Mouse (Mus musculus) hindbrain, embryonic 14.5 days (tissue): ENCODE measurements around the gene Timm17b. TPM values are rescaled to one million over a fixed set of nuclear protein-coding genes. Genes with fewer than 3 reads are reported as not detected.
A peak's percentile ranks its signal among the peaks of the same experiment; 100 is the strongest.

Experiments used
- ATAC-seq: fragments of 200-750 bp; cut with Nextera tagmentation; 2 replicates; pipeline ENCODE4 v1.8.0; 2017; ENCODE audit warnings: moderate number of reproducible peaks, mild to moderate bottlenecking, moderate TSS enrichment, moderate library complexity; ENCODE audit not compliant: low FRiP score
- DNase-seq: peaks from one replicate; pipeline ENCODE4 v3.0.0-alpha.2; 2015; ENCODE audit warnings: low spot score
- H3K27ac ChIP-seq: fragments of 300-500 bp; sonication (generic); 2 replicates; pipeline ENCODE4 v1.5.1; 2014; ENCODE audit warnings: mild to moderate bottlenecking, moderate library complexity
- H3K27me3 ChIP-seq: fragments of 300-500 bp; sonication (generic); 2 replicates; pipeline ENCODE4 v1.6.1; 2014; ENCODE audit warnings: mild to moderate bottlenecking, low read length, mixed read lengths; ENCODE audit not compliant: control insufficient read depth, insufficient read depth
- H3K36me3 ChIP-seq: fragments of 300-500 bp; sonication (generic); replicated peaks from 2 replicates; pipeline ENCODE4 v1.6.1; 2014; ENCODE audit not compliant: control insufficient read depth, insufficient read depth
- H3K4me1 ChIP-seq: fragments of 300-500 bp; sonication (generic); replicated peaks from 2 replicates; pipeline ENCODE4 v1.6.1; 2014; ENCODE audit warnings: antibody characterized with exemption, low read length, mixed read lengths; ENCODE audit not compliant: control insufficient read depth, insufficient read depth
- H3K4me2 ChIP-seq: fragments of 300-500 bp; sonication (generic); replicated peaks from 2 replicates; pipeline ENCODE4 v1.6.1; 2014; ENCODE audit warnings: mild to moderate bottlenecking, moderate library complexity
- H3K4me3 ChIP-seq: fragments of 300-500 bp; sonication (generic); replicated peaks from 2 replicates; pipeline ENCODE4 v1.5.1; 2014; ENCODE audit warnings: mild to moderate bottlenecking, low read length
- H3K9ac ChIP-seq: fragments of 300-500 bp; sonication (generic); 2 replicates; pipeline ENCODE4 v1.6.1; 2014
- H3K9me3 ChIP-seq: fragments of 300-500 bp; sonication (generic); 2 replicates; pipeline ENCODE4 v1.6.1; 2016; ENCODE audit warnings: low read length; ENCODE audit not compliant: control insufficient read depth
- WGBS: fragments of 180-500 bp; shearing (Covaris S2); extraction: QIAGEN DNeasy Blood & Tissue Kit; methylation state at CpG from one replicate; pipeline ENCODE4 v1.1.7; 2014; 5-methylcytosine and 5-hydroxymethylcytosine counted together
- polyA plus RNA-seq: library from polyadenylated mRNA; unstranded; fragments of >200 nt; fragmentation: Nextera tagmentation; extraction: Ambion mirVana; gene quantifications from 2 replicates; pipeline ENCODE4 v1.2.1, GENCODE M21; 2014

Gene Timm17b
- 158 and 166 TPM in 2 replicates for polyA plus RNA-seq

GRCm38 (mm10) chrX:7898880-7899874, at the start of gene Timm17b, which contains the start of gene Pqbp1:
Timm17b (plus strand) TSS chrX:7899357.
Pqbp1 (minus strand) TSS chrX:7899269.
- peak within 1 kb of the TSS; percentile 73 for H3K27ac ChIP-seq
- H3K4me1 ChIP-seq, result 0 out of 2 replicates have a peak, but pooled peaks cover 6% of the 10 kb centered on the region
- ATAC-seq (peak; percentile 97), DNase-seq (peak; percentile 85)
- peak within 1 kb of the TSS; percentile 58 for H3K4me2 ChIP-seq
- 16% methylated on average over 59 of the region's 62 CpGs for WGBS
- H3K9ac ChIP-seq, result peak within 1 kb of the TSS; percentile 64
- peak within 1 kb of the TSS; percentile 55 for H3K4me3 ChIP-seq
- H3K27me3 ChIP-seq, result no peaks in the 10 kb centered on the region
- no peaks in the 10 kb centered on the region for H3K9me3 ChIP-seq
- peaks cover 15% of the 10 kb centered on the region for H3K36me3 ChIP-seq

- H3K4me2 ChIP-seq, result no peak overlapping the region
- DNase-seq, result peak; percentile 28
- 50% methylated on average over 2 of the region's 2 CpGs for WGBS
- ATAC-seq, result no peak
- no peaks in the 10 kb centered on the region for H3K27me3 ChIP-seq
- H3K9ac ChIP-seq, result no peak overlapping the region
- peaks cover 10% of the 10 kb centered on the region for H3K36me3 ChIP-seq
- no peak overlapping the region for H3K27ac ChIP-seq
- H3K9me3 ChIP-seq, result no peaks in the 10 kb centered on the region
- no peaks in the 10 kb centered on the region for H3K4me1 ChIP-seq
- H3K4me3 ChIP-seq, result no peak overlapping the region
Observed at GRCm38 (mm10) chrX:7854578-7854977, 44.6 kb upstream of the Timm17b start.

- ATAC-seq (no peak), DNase-seq (no peak)
- Histone ChIP-seq H3K36me3 (peaks cover 5% of the 10 kb centered on the region), H3K27ac (no peak overlapping the region), H3K4me2 (no peak overlapping the region), H3K4me1 (no peaks in the 10 kb centered on the region), H3K9ac (no peak overlapping the region), H3K27me3 (no peaks in the 10 kb centered on the region), H3K9me3 (no peaks in the 10 kb centered on the region), H3K4me3 (no peak overlapping the region)
- WGBS, result 97% methylated on average over 3 of the region's 3 CpGs
Observed at GRCm38 (mm10) chrX:7859191-7859753, 39.9 kb upstream of the Timm17b start.

GRCm38 (mm10) chrX:7863181-7863580, 36.0 kb upstream of the Timm17b start:
- Histone ChIP-seq H3K9ac (no peak overlapping the region), H3K27me3 (no peaks in the 10 kb centered on the region), H3K27ac (no peak overlapping the region), H3K4me3 (no peak overlapping the region), H3K9me3 (no peaks in the 10 kb centered on the region), H3K36me3 (peaks cover 12% of the 10 kb centered on the region; the same call in 1 of the 2 replicates), H3K4me1 (no peaks in the 10 kb centered on the region), H3K4me2 (no peak overlapping the region)
- 94% methylated on average over 1 of the region's 1 CpGs for WGBS
- DNase-seq (no peak), ATAC-seq (no peak)

GRCm38 (mm10) chrX:7864551-7864950, 34.6 kb upstream of the Timm17b start:
- Histone ChIP-seq H3K4me2 (no peak overlapping the region), H3K36me3 (peaks cover 17% of the 10 kb centered on the region; the same call in 1 of the 2 replicates), H3K9me3 (no peaks in the 10 kb centered on the region), H3K9ac (no peak overlapping the region), H3K4me1 (no peaks in the 10 kb centered on the region), H3K27me3 (no peaks in the 10 kb centered on the region), H3K27ac (no peak overlapping the region), H3K4me3 (no peak overlapping the region)
- WGBS, result 80% methylated on average over 3 of the region's 3 CpGs
- ATAC-seq (no peak), DNase-seq (no peak)

- H3K9ac ChIP-seq, result no peak overlapping the region
Observed at GRCm38 (mm10) chrX:7865343-7865742, 33.8 kb upstream of the Timm17b start.

GRCm38 (mm10) chrX:7865786-7866185, 33.4 kb upstream of the Timm17b start:
- WGBS, result 75% methylated on average over 2 of the region's 2 CpGs
- DNase-seq (no peak), ATAC-seq (no peak)
- no peaks in the 10 kb centered on the region for H3K9me3 ChIP-seq
- H3K27ac ChIP-seq, result no peak overlapping the region
- H3K4me3 ChIP-seq, result no peak overlapping the region
- peaks cover 13% of the 10 kb centered on the region; the same call in 1 of the 2 replicates for H3K36me3 ChIP-seq
- H3K27me3 ChIP-seq, result no peaks in the 10 kb centered on the region
- no peak overlapping the region for H3K9ac ChIP-seq
- no peaks in the 10 kb centered on the region for H3K4me1 ChIP-seq
- H3K4me2 ChIP-seq, result no peak overlapping the region

More at GRCm38 (mm10) chrX:7865343-7865742, 33.8 kb upstream of the Timm17b start:
- 70% methylated on average over 2 of the region's 2 CpGs for WGBS
- Histone ChIP-seq H3K27ac (no peak overlapping the region), H3K36me3 (peaks cover 16% of the 10 kb centered on the region; the same call in 1 of the 2 replicates), H3K9me3 (no peaks in the 10 kb centered on the region), H3K4me3 (no peak overlapping the region), H3K4me2 (no peak overlapping the region), H3K4me1 (no peaks in the 10 kb centered on the region), H3K27me3 (no peaks in the 10 kb centered on the region)
- DNase-seq (no peak), ATAC-seq (no peak)

GRCm38 (mm10) chrX:7867141-7867540, 32.0 kb upstream of the Timm17b start:
- Histone ChIP-seq H3K27me3 (no peaks in the 10 kb centered on the region), H3K9ac (no peak overlapping the region), H3K27ac (no peak overlapping the region), H3K4me1 (no peaks in the 10 kb centered on the region), H3K9me3 (no peaks in the 10 kb centered on the region), H3K36me3 (peaks cover 15% of the 10 kb centered on the region), H3K4me3 (no peak overlapping the region), H3K4me2 (no peak overlapping the region)
- DNase-seq, result no peak
- no peak for ATAC-seq
- WGBS, result 96% methylated on average over 1 of the region's 1 CpGs

GRCm38 (mm10) chrX:7868506-7868905, 30.7 kb upstream of the Timm17b start:
- H3K36me3 ChIP-seq, result peaks cover 29% of the 10 kb centered on the region
- no peak overlapping the region for H3K27ac ChIP-seq
- H3K9ac ChIP-seq, result no peak overlapping the region
- H3K4me1 ChIP-seq, result no peaks in the 10 kb centered on the region
- H3K4me2 ChIP-seq, result no peak overlapping the region
- DNase-seq, result no peak
- no peaks in the 10 kb centered on the region for H3K9me3 ChIP-seq
- WGBS, result 46% methylated on average over 2 of the region's 2 CpGs
- H3K4me3 ChIP-seq, result no peak overlapping the region
- H3K27me3 ChIP-seq, result no peaks in the 10 kb centered on the region
- no peak for ATAC-seq
